Mouse (Mus musculus) heart, embryonic 11.5 days (tissue): ENCODE data around the gene Apba3. TPM values are rescaled to one million over a fixed set of nuclear protein-coding genes. Genes with fewer than 3 reads are reported as not detected.

Experiments used
- ATAC-seq: fragments of 200-750 bp; cut with Nextera tagmentation; replicated peaks from 2 replicates; pipeline ENCODE4 v1.8.0; 2017; ENCODE audit warnings: moderate library complexity; ENCODE audit not compliant: insufficient number of reproducible peaks, low FRiP score, low TSS enrichment
- H3K27ac ChIP-seq: fragments of 300-500 bp; sonication (generic); 2 replicates; pipeline ENCODE4 v1.5.1; 2014; ENCODE audit warnings: mild to moderate bottlenecking, low read depth, low read length
- H3K27me3 ChIP-seq: fragments of 300-500 bp; sonication (generic); 2 replicates; pipeline ENCODE4 v1.6.1; 2014; ENCODE audit warnings: mild to moderate bottlenecking, low read length, mixed read lengths; ENCODE audit not compliant: control insufficient read depth, insufficient read depth
- H3K36me3 ChIP-seq: fragments of 300-500 bp; sonication (generic); 2 replicates; pipeline ENCODE4 v1.6.1; 2014; ENCODE audit warnings: mild to moderate bottlenecking, low read length, moderate library complexity, mixed read lengths; ENCODE audit not compliant: control insufficient read depth, insufficient read depth
- H3K4me1 ChIP-seq: fragments of 300-500 bp; sonication (generic); 2 replicates; pipeline ENCODE4 v1.6.1; 2014; ENCODE audit warnings: low read length; ENCODE audit not compliant: control insufficient read depth, insufficient read depth
- H3K4me2 ChIP-seq: fragments of 300-500 bp; sonication (generic); 2 replicates; pipeline ENCODE4 v1.6.1; 2014; ENCODE audit warnings: mild to moderate bottlenecking, moderate library complexity
- H3K4me3 ChIP-seq: fragments of 300-500 bp; sonication (generic); 2 replicates; pipeline ENCODE4 v1.5.1; 2014; ENCODE audit warnings: low read depth, low read length
- H3K9ac ChIP-seq: fragments of 300-500 bp; sonication (generic); 2 replicates; pipeline ENCODE4 v1.6.1; 2014; ENCODE audit warnings: mild to moderate bottlenecking, low read depth, low read length, moderate library complexity
- H3K9me3 ChIP-seq: fragments of 300-500 bp; sonication (generic); replicated peaks from 2 replicates; pipeline ENCODE4 v1.6.1; 2016; ENCODE audit warnings: low read length; ENCODE audit not compliant: control insufficient read depth
- WGBS: fragments of 180-500 bp; shearing (Covaris S2); extraction: QIAGEN DNeasy Blood & Tissue Kit; methylation state at CpG from one replicate; pipeline ENCODE4 v1.1.7; 2014; ENCODE audit not compliant: insufficient replicate concordance; 5-methylcytosine and 5-hydroxymethylcytosine counted together
- polyA plus RNA-seq: library from polyadenylated mRNA; unstranded; fragments of >200 nt; fragmentation: Nextera tagmentation; extraction: Ambion mirVana; gene quantifications from 2 replicates; pipeline ENCODE4 v1.2.1, GENCODE M21; 2014

The Apba3 gene
- polyA plus RNA-seq, 1 experiment from 2014 or later: 41.2 TPM

GRCm38 (mm10) chr10:81259225-81259884, 7.4 kb upstream of the Apba3 start:
- Histone ChIP-seq H3K36me3 (peaks cover 11% of the 10 kb centered on the region), H3K4me1 (peaks cover 8% of the 10 kb centered on the region), H3K9ac (no peak overlapping the region), H3K4me3 (no peak overlapping the region), H3K4me2 (no peak overlapping the region), H3K27me3 (peaks cover 56% of the 10 kb centered on the region), H3K9me3 (peaks cover 2% of the 10 kb centered on the region), H3K27ac (no peak overlapping the region)
- WGBS: 35% methylated on average over 21 of the region's 21 CpGs
- ATAC-seq: no peak

GRCm38 (mm10) chr10:81261025-81261424, 5.7 kb upstream of the Apba3 start:
- no peak overlapping the region for H3K27ac ChIP-seq
- no peak for ATAC-seq
- WGBS: 88% methylated on average over 4 of the region's 4 CpGs
- peaks cover 13% of the 10 kb centered on the region for H3K4me1 ChIP-seq
- H3K9me3 ChIP-seq: peaks cover 2% of the 10 kb centered on the region
- no peak overlapping the region for H3K4me3 ChIP-seq
- H3K36me3 ChIP-seq: peaks cover 15% of the 10 kb centered on the region
- no peak overlapping the region for H3K4me2 ChIP-seq
- peaks cover 46% of the 10 kb centered on the region for H3K27me3 ChIP-seq
- no peak overlapping the region for H3K9ac ChIP-seq

- H3K27ac ChIP-seq: no peak overlapping the region
- H3K36me3 ChIP-seq: peaks cover 15% of the 10 kb centered on the region
- H3K4me3 ChIP-seq: peak overlapping the region; percentile 55
- H3K9ac ChIP-seq: peak overlapping the region; percentile 43; the same call in 1 of the 2 replicates
- H3K9me3 ChIP-seq: no peaks in the 10 kb centered on the region; the same call in 1 of the 2 replicates
- WGBS: 93% methylated on average over 8 of the region's 8 CpGs
- ATAC-seq: no peak
- H3K27me3 ChIP-seq: peaks cover 2% of the 10 kb centered on the region
- peak overlapping the region; percentile 80 for H3K4me2 ChIP-seq
- H3K4me1 ChIP-seq: peaks cover 13% of the 10 kb centered on the region
These were observed 1.2 kb upstream of the Apba3 start for GRCm38 (mm10) chr10:81265540-81265939.

- ATAC-seq: no peak
These were observed 1.3 kb downstream of the Apba3 start for GRCm38 (mm10) chr10:81268056-81268455.

GRCm38 (mm10) chr10:81268643-81269412, 2.1 kb downstream of the Apba3 start:
- Histone ChIP-seq H3K4me2 (peak overlapping the region; percentile 81), H3K9ac (peak overlapping the region; percentile 85), H3K27me3 (no peaks in the 10 kb centered on the region), H3K4me1 (peaks cover 13% of the 10 kb centered on the region), H3K4me3 (peak overlapping the region; percentile 68), H3K27ac (no peak overlapping the region), H3K36me3 (peaks cover 16% of the 10 kb centered on the region), H3K9me3 (no peaks in the 10 kb centered on the region)
- no peak for ATAC-seq
- 72% methylated on average over 16 of the region's 16 CpGs for WGBS

More at GRCm38 (mm10) chr10:81268056-81268455, 1.3 kb downstream of the Apba3 start:
- H3K4me1 ChIP-seq: peaks cover 13% of the 10 kb centered on the region
- H3K4me2 ChIP-seq: peak overlapping the region; percentile 81
- WGBS: 2% methylated on average over 23 of the region's 23 CpGs
- no peaks in the 10 kb centered on the region for H3K9me3 ChIP-seq
- H3K27ac ChIP-seq: peak overlapping the region; percentile 50; the same call in 1 of the 2 replicates
- no peaks in the 10 kb centered on the region; the same call in 1 of the 2 replicates for H3K27me3 ChIP-seq
- H3K4me3 ChIP-seq: peak overlapping the region; percentile 68
- peaks cover 22% of the 10 kb centered on the region for H3K36me3 ChIP-seq
- H3K9ac ChIP-seq: peak overlapping the region; percentile 85

- peaks cover 5% of the 10 kb centered on the region for H3K27me3 ChIP-seq
- no peaks in the 10 kb centered on the region for H3K9me3 ChIP-seq
- no peak overlapping the region for H3K4me3 ChIP-seq
- no peak overlapping the region for H3K27ac ChIP-seq
- H3K36me3 ChIP-seq: peaks cover 10% of the 10 kb centered on the region
- H3K9ac ChIP-seq: no peak overlapping the region
- H3K4me2 ChIP-seq: no peak overlapping the region
- no peak for ATAC-seq
- H3K4me1 ChIP-seq: peaks cover 8% of the 10 kb centered on the region
- WGBS: 97% methylated on average over 21 of the region's 21 CpGs
These were observed 5.6 kb downstream of the Apba3 start for GRCm38 (mm10) chr10:81272356-81272755.

- no peak overlapping the region for H3K9ac ChIP-seq
- peaks cover 10% of the 10 kb centered on the region for H3K36me3 ChIP-seq
- H3K9me3 ChIP-seq: no peaks in the 10 kb centered on the region
- H3K4me2 ChIP-seq: no peak overlapping the region
- H3K4me3 ChIP-seq: no peak overlapping the region
- no peak overlapping the region for H3K27ac ChIP-seq
- no peak for ATAC-seq
- 90% methylated on average over 19 of the region's 19 CpGs for WGBS
- peaks cover 14% of the 10 kb centered on the region for H3K27me3 ChIP-seq
- H3K4me1 ChIP-seq: peaks cover 3% of the 10 kb centered on the region
These were observed 7.1 kb downstream of the Apba3 start for GRCm38 (mm10) chr10:81273842-81274241.

GRCm38 (mm10) chr10:81277676-81278075, 10.9 kb downstream of the Apba3 start:
- no peak overlapping the region for H3K4me3 ChIP-seq
- H3K27me3 ChIP-seq: peaks cover 42% of the 10 kb centered on the region
- H3K4me1 ChIP-seq: peaks cover 5% of the 10 kb centered on the region; the same call in 1 of the 2 replicates
- no peaks in the 10 kb centered on the region for H3K9me3 ChIP-seq
- H3K9ac ChIP-seq: no peak overlapping the region
- no peak for ATAC-seq
- H3K36me3 ChIP-seq: peaks cover under 1% of the 10 kb centered on the region
- no peak overlapping the region for H3K4me2 ChIP-seq
- no peak overlapping the region for H3K27ac ChIP-seq
- WGBS: 60% methylated on average over 22 of the region's 22 CpGs
